In genomic region chr15:28227316-28227715, GRCm38 (mm10) we compare ENCODE assay signal across 19 mouse cellular contexts. TPM values are rescaled to one million over a fixed set of nuclear protein-coding genes. Genes with fewer than 3 reads are reported as not detected.
A peak's percentile ranks its signal among the peaks of the same experiment; 100 is the strongest.
DNase-seq lines count a peak whose midpoint lies in the region; ATAC-seq and TF ChIP-seq lines count a peak whose summit lies in the region.
"Had no signal": no experiment of that assay in that cellular context is flagged by ENCODE, and none has a peak within 500 bp of the region (broad histone marks: within the 10 kb centered on the region; RNA-seq: fewer than 3 reads in every experiment).

No protein-coding gene starts in this region.

- H3K36me3 ChIP-seq in ES-E14 (ENCODE audit: control insufficient read depth, insufficient read depth, low read length, poor library complexity, severe bottlenecking): no peaks in the 10 kb centered on the region
- H3K36me3 ChIP-seq: embryonic facial prominence, embryonic 10.5 days; embryonic facial prominence, embryonic 12.5 days; forebrain, embryonic 12.5 days had no signal

- H3K9me3 ChIP-seq in ES-E14 (ENCODE audit: control insufficient read depth, insufficient read depth, low read depth, low read length): no peaks in the 10 kb centered on the region
- H3K9me3 ChIP-seq: embryonic facial prominence, embryonic 10.5 days; embryonic facial prominence, embryonic 12.5 days; forebrain, embryonic 12.5 days had no signal

- intact Hi-C loops in heart, postnatal 25 days (cut with DNase I): no loop called here

- peaks cover 0 to 7% of the 10 kb centered on the region in 2 experiments; a peak in 1 of 4 replicates for H3K4me1 ChIP-seq in ES-E14 (ENCODE audit: control insufficient read depth in 2 of 2, insufficient read depth in 2 of 2, low read length in 2 of 2, poor library complexity in 1 of 2)
- H3K4me1 ChIP-seq: embryonic facial prominence, embryonic 10.5 days; embryonic facial prominence, embryonic 12.5 days; forebrain, embryonic 12.5 days had no signal

- no peak overlapping the region for H3K9ac ChIP-seq in ES-E14 (ENCODE audit: insufficient read depth, low read depth, low read length, poor library complexity, severe bottlenecking)
- H3K9ac ChIP-seq: embryonic facial prominence, embryonic 12.5 days; forebrain, embryonic 12.5 days had no signal

- no peak for ATAC-seq in frontal cortex, adult (ENCODE audit: low TSS enrichment)
- ATAC-seq: forebrain, embryonic 14.5 days; forebrain, embryonic 16.5 days had no signal

- in situ Hi-C loops in ES-E14 (cut with MboI; ENCODE audit: low sequenced_read_pairs in 2 of 2, unreplicated experiment in 2 of 2): no loop called here

- H3K4me3 ChIP-seq in ES-E14 (ENCODE audit: insufficient read depth in 1 of 2, low read depth in 1 of 2, low read length in 2 of 2, poor library complexity in 1 of 2, severe bottlenecking in 1 of 2): no peak overlapping the region
- H3K4me3 ChIP-seq: embryonic facial prominence, embryonic 10.5 days; embryonic facial prominence, embryonic 12.5 days; forebrain, embryonic 12.5 days had no signal

- no peak overlapping the region for H3K27ac ChIP-seq in ES-E14 (ENCODE audit: insufficient read depth, low read depth, low read length, poor library complexity, severe bottlenecking)
- H3K27ac ChIP-seq: embryonic facial prominence, embryonic 10.5 days; embryonic facial prominence, embryonic 12.5 days; forebrain, embryonic 12.5 days had no signal

- DNase-seq in ES-CJ7 (ENCODE audit: low read depth, low spot score) (peak; percentile 51), ES-E14 (ENCODE audit: low read depth, low spot score) (peak; percentile 27), ZHBTc4 (ENCODE audit: low read depth, low spot score) (peak; percentile 42)
- DNase-seq in heart, postnatal 25 days (ENCODE audit: low spot score): no peak
- DNase-seq: adrenal gland, adult 2 months; adrenal gland, postnatal 10 days; adrenal gland, postnatal 25 days; cerebellum, adult 11 months; cerebellum, adult 18-20 months; cerebellum, adult 9-10 months; cerebellum, postnatal 10 days; cerebellum, postnatal 25 days had no signal

TF ChIP-seq in ES-E14, 5 proteins besides CTCF, POLR2A, EP300 and RAD21:
- TF ChIP-seq HCFC1 (IDR thresholded peaks at IDR 0.05; ENCODE audit: borderline replicate concordance, insufficient read depth, low read length) (no peak), ZNF384 (IDR thresholded peaks at IDR 0.05; ENCODE audit: low read depth, low read length) (no peak), CHD2 (IDR thresholded peaks at IDR 0.05; ENCODE audit: low read depth, low read length) (no peak), MAFK (IDR thresholded peaks at IDR 0.05; ENCODE audit: insufficient read depth, low read depth, low read length) (no peak), ZC3H11A (IDR thresholded peaks at IDR 0.05; ENCODE audit: borderline replicate concordance, low read depth, low read length) (no peak)

RNA-seq across cellular contexts. Expression of gene Dnah5, which starts 23.8 kb away (rescaled TPM):
- total RNA-seq in ES-E14 (2012; rRNA removed): 0.09 and 0.11 TPM in 2 replicates
- total RNA-seq in heart, postnatal 25 days (2021): under 1 TPM in 1 of 2 experiments, not detected in 1; 0.03 TPM
- total RNA-seq: MEL had no signal
